Mouse (Mus musculus) adrenal gland, postnatal 14 days (tissue): Measurements from ENCODE around the gene Tenm1. TPM values are rescaled to one million over a fixed set of nuclear protein-coding genes. Genes with fewer than 3 reads are reported as not detected.

Experiments
- total RNA-seq: library from RNA; stranded (reverse); gene quantifications from 2 replicates; pipeline ENCODE4 v1.2.3, GENCODE M21; 2021

Tenm1 gene
- total RNA-seq, 1 experiment from 2014 or later = 0.26 TPM

Other genes with a start within 250 kb of the Tenm1 start
- gene Tex13c1, start 162.0 kb upstream of the Tenm1 start, total RNA-seq = not detected in 2 replicates